Mouse (Mus musculus) hindbrain, embryonic 12.5 days (tissue): ENCODE data around the gene Gm26566. TPM values are rescaled to one million over a fixed set of nuclear protein-coding genes. Genes with fewer than 3 reads are reported as not detected.
A peak's percentile ranks its signal among the peaks of the same experiment; 100 is the strongest.
"Not testable (repeated sequence)": the region's sequence is repeated elsewhere in the genome, so short reads cannot be mapped to it uniquely, and the experiment has no call there.

Experiments used
- ATAC-seq: fragments of 200-750 bp; cut with Nextera tagmentation; 2 replicates; pipeline ENCODE4 v1.8.0; 2017; ENCODE audit warnings: moderate TSS enrichment; ENCODE audit not compliant: low FRiP score
- H3K27ac ChIP-seq: fragments of 300-500 bp; sonication (generic); 2 replicates; pipeline ENCODE4 v1.5.1; 2016; ENCODE audit warnings: mild to moderate bottlenecking
- H3K27me3 ChIP-seq: fragments of 300-500 bp; sonication (generic); 2 replicates; pipeline ENCODE4 v1.6.1; 2016; ENCODE audit warnings: mild to moderate bottlenecking
- H3K36me3 ChIP-seq: fragments of 300-500 bp; sonication (generic); 2 replicates; pipeline ENCODE4 v1.6.1; 2016; ENCODE audit warnings: mild to moderate bottlenecking
- H3K4me1 ChIP-seq: fragments of 300-500 bp; sonication (generic); 2 replicates; pipeline ENCODE4 v1.6.1; 2016
- H3K4me2 ChIP-seq: fragments of 300-500 bp; sonication (generic); replicated peaks from 2 replicates; pipeline ENCODE4 v1.6.1; 2016; ENCODE audit warnings: mild to moderate bottlenecking
- H3K4me3 ChIP-seq: fragments of 300-500 bp; sonication (generic); 2 replicates; pipeline ENCODE4 v1.5.1; 2016; ENCODE audit warnings: mild to moderate bottlenecking
- H3K9ac ChIP-seq: fragments of 300-500 bp; sonication (generic); 2 replicates; pipeline ENCODE4 v1.6.1; 2016; ENCODE audit warnings: mild to moderate bottlenecking, moderate library complexity
- H3K9me3 ChIP-seq: fragments of 300-500 bp; sonication (generic); replicated peaks from 2 replicates; pipeline ENCODE4 v1.6.1; 2016; ENCODE audit warnings: mild to moderate bottlenecking
- WGBS: fragments of 180-500 bp; shearing (Covaris S2); methylation state at CpG from one replicate; pipeline ENCODE4 v1.1.7; 2016; 5-methylcytosine and 5-hydroxymethylcytosine counted together
- polyA plus RNA-seq: library from polyadenylated mRNA; unstranded; fragments of >200 nt; fragmentation: Nextera tagmentation; extraction: Ambion mirVana; gene quantifications from 2 replicates; pipeline ENCODE4 v1.2.1, GENCODE M21; 2016

The Gm26566 gene
- polyA plus RNA-seq, 1 experiment from 2014 or later: 1.9 TPM

- Histone ChIP-seq H3K4me3 (no peak overlapping the region), H3K4me2 (no peak overlapping the region), H3K4me1 (0 out of 2 replicates have a peak, but pooled peaks cover 3% of the 10 kb centered on the region), H3K9me3 (no peaks in the 10 kb centered on the region), H3K27ac (no peak overlapping the region), H3K27me3 (no peaks in the 10 kb centered on the region), H3K9ac (no peak overlapping the region), H3K36me3 (no peaks in the 10 kb centered on the region)
- 87% methylated on average over 7 of the region's 7 CpGs for WGBS
- ATAC-seq: no peak
Observed at GRCm38 (mm10) chr4:88742771-88743371, 21.3 kb downstream of the Gm26566 start.

- no peak for ATAC-seq
- WGBS: 77% methylated on average over 3 of the region's 3 CpGs
- no peaks in the 10 kb centered on the region for H3K9me3 ChIP-seq
Observed at GRCm38 (mm10) chr4:88744207-88744606, 22.6 kb downstream of the Gm26566 start.

GRCm38 (mm10) chr4:88749926-88750325 is 28.3 kb downstream of the Gm26566 start:
- Histone ChIP-seq H3K27ac (no peak overlapping the region), H3K36me3 (no peaks in the 10 kb centered on the region), H3K4me2 (no peak overlapping the region), H3K27me3 (no peaks in the 10 kb centered on the region), H3K4me3 (no peak overlapping the region), H3K4me1 (0 out of 2 replicates have a peak, but pooled peaks cover 3% of the 10 kb centered on the region), H3K9me3 (no peaks in the 10 kb centered on the region), H3K9ac (no peak overlapping the region)
- ATAC-seq: no peak
- WGBS: 63% methylated on average over 6 of the region's 6 CpGs

More at GRCm38 (mm10) chr4:88744207-88744606, 22.6 kb downstream of the Gm26566 start:
- H3K36me3 ChIP-seq: no peaks in the 10 kb centered on the region
- H3K4me2 ChIP-seq: no peak overlapping the region
- no peak overlapping the region for H3K4me3 ChIP-seq
- 0 out of 2 replicates have a peak, but pooled peaks cover 3% of the 10 kb centered on the region for H3K4me1 ChIP-seq
- no peak overlapping the region for H3K27ac ChIP-seq
- H3K27me3 ChIP-seq: no peaks in the 10 kb centered on the region
- no peak overlapping the region for H3K9ac ChIP-seq

GRCm38 (mm10) chr4:88754818-88755340 is 33.3 kb downstream of the Gm26566 start, which contains the start of gene Gm13271:
TSS of gene Gm13271 (plus strand) at chr4:88754868.
- ATAC-seq, H3K4me3 ChIP-seq, H3K9ac ChIP-seq, H3K4me1 ChIP-seq, H3K36me3 ChIP-seq, H3K9me3 ChIP-seq, H3K4me2 ChIP-seq, H3K27ac ChIP-seq, H3K27me3 ChIP-seq: not testable (repeated sequence)
- WGBS: 77% methylated on average over 15 of the region's 15 CpGs

DNA sequence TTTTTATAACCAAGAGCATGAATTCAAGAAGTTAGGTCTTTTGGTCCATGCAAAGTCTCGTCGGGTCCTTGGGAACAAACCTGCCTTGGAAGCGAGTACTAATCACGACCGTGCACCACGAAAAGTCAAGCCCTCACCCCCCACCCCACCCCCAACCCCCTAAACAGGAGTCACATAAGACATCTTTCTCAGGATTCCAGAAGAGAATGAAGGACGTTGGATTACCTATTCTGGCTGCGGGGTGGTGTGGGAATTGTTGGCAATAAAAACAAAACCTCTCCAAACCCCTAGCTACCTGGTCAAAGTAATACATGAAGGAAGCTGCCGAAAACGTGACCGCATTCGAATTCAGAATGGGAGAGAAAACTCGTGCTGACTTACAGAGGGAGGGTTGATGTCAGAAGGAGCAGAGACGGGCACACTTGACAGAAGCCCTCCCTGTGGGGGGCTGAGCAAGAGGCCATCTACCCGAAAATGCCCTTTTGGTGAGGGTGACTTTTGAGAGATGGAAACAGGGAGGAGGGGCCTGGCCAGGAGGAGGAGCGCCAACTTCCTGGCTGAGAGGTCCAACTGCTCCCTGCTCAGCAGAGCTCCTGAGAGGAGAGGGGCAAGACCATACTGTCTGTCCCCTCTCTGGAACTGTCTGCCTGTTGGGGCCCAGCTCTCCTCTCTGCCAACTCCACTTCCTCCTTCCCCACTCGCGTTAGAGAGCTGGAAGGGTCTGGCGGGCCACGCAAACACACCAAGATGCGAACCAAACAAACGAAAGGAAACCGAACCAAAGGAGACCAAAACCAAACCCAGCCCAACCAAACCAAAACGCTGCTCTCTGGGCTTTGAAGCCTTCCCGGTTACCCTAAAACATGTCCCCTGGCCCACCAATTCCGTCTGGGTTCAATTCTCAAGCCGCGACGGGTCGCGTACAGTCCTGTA is 35.2 kb downstream of the Gm26566 start:
- WGBS: 12% methylated on average over 29 of the region's 31 CpGs

GRCm38 (mm10) chr4:88757628-88758031 is 36.0 kb downstream of the Gm26566 start:
- ATAC-seq: peak; percentile 100
- 0% methylated on average over 21 of the region's 21 CpGs for WGBS
- H3K4me1 ChIP-seq, H3K9me3 ChIP-seq, H3K27me3 ChIP-seq, H3K36me3 ChIP-seq: not testable (repeated sequence)
- Histone ChIP-seq H3K27ac (peak overlapping the region; percentile 80), H3K4me3 (peak overlapping the region; percentile 42), H3K4me2 (peak overlapping the region; percentile 83), H3K9ac (peak overlapping the region; percentile 63; the same call in 1 of the 2 replicates)

More for the DNA sequence above, 35.2 kb downstream of the Gm26566 start:
- not testable (repeated sequence) for H3K27me3 ChIP-seq, ATAC-seq, H3K4me1 ChIP-seq, H3K9me3 ChIP-seq, H3K36me3 ChIP-seq
- H3K4me3 ChIP-seq: peak overlapping the region; percentile 42
- peak overlapping the region; percentile 83 for H3K4me2 ChIP-seq
- peak overlapping the region; percentile 63 for H3K9ac ChIP-seq
- peak overlapping the region; percentile 80 for H3K27ac ChIP-seq

DNA sequence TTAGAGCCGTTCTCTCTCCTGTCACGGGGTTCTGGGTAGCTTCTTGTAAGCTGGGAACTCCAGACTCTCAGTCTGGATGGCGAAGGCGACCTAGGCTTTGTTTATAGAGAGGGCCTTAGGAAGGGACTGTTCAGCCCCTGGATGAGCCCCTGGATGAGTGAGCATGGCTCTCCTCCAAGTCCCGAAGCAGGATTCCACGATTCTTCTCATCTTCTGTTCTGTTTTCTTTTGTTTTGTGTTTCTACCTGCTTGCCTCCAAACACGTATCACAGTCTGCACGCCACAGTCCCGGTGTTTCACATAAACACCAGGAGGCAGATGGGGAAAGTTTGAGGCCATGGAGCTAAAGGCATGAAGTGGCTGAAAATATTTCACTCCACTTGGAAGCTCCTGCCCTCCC is 37.1 kb downstream of the Gm26566 start:
- H3K4me1 ChIP-seq, H3K27ac ChIP-seq, ATAC-seq, H3K27me3 ChIP-seq, H3K9me3 ChIP-seq, H3K4me2 ChIP-seq, H3K9ac ChIP-seq, H3K4me3 ChIP-seq, H3K36me3 ChIP-seq: not testable (repeated sequence)
- 89% methylated on average over 9 of the region's 9 CpGs for WGBS

GRCm38 (mm10) chr4:88759610-88760268 is 38.1 kb downstream of the Gm26566 start, which contains the start of gene Gm13283:
TSS of gene Gm13283 (plus strand) at chr4:88760119.
- Histone ChIP-seq H3K4me2 (peak within 1 kb of the TSS; percentile 52), H3K4me3 (peak within 1 kb of the TSS; percentile 32)
- 22% methylated on average over 11 of the region's 14 CpGs for WGBS

DNA sequence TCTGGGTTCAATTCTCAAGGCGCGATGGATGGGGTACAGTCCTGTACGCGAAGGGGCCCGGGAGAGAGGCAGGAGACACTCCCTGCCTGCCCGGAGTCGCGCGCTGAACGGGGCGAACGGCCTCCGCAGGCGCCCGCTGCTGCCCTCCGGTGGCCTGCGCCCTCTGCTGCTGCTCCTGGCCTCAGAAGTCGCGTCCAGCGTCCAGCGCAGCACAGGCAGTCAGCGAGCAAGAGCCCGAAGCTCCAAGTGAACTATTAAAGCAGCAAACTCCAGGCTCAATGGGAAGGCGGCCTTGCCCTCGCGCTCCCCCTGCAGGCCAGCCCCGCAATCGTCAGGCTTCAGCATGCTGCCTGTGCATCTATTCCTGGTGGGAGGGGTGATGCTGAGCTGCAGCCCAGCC is 38.8 kb downstream of the Gm26566 start:
- H3K27ac ChIP-seq, H3K4me1 ChIP-seq, H3K36me3 ChIP-seq, H3K9me3 ChIP-seq, ATAC-seq, H3K27me3 ChIP-seq, H3K9ac ChIP-seq: not testable (repeated sequence)
- peak overlapping the region; percentile 32 for H3K4me3 ChIP-seq
- WGBS: under 1% methylated on average over 23 of the region's 28 CpGs
- peak overlapping the region; percentile 52 for H3K4me2 ChIP-seq

More at GRCm38 (mm10) chr4:88759610-88760268, 38.1 kb downstream of the Gm26566 start, which contains the start of gene Gm13283:
- H3K9ac ChIP-seq, H3K27ac ChIP-seq, H3K9me3 ChIP-seq, H3K36me3 ChIP-seq, H3K27me3 ChIP-seq, ATAC-seq, H3K4me1 ChIP-seq: not testable (repeated sequence)

- not testable (repeated sequence) for H3K27me3 ChIP-seq, H3K27ac ChIP-seq, H3K4me1 ChIP-seq, H3K9me3 ChIP-seq, H3K36me3 ChIP-seq, H3K4me2 ChIP-seq, ATAC-seq, H3K4me3 ChIP-seq, H3K9ac ChIP-seq
- WGBS: 63% methylated on average over 6 of the region's 8 CpGs
Observed at GRCm38 (mm10) chr4:88761776-88762175, 40.2 kb downstream of the Gm26566 start.

DNA sequence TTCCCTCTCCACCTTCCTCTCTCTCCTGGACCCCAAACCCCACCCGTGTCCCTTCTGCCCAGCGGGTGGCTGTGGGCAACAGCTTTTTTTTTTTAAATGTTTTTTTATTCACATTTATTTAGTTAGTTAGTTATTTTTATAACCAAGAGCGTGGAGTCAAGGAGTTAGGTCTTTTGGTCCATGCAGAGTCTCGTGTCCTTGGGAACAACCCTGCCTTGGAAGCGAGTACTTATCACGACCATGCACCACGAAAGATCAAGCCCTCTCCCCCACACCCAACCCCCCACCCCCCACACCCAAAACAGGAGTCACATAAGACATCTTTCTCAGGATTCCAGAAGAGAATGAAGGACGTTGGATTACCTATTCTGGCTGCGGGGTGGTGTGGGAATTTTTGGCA is 40.7 kb downstream of the Gm26566 start:
- H3K9ac ChIP-seq, H3K36me3 ChIP-seq, H3K4me2 ChIP-seq, H3K4me3 ChIP-seq, H3K9me3 ChIP-seq, H3K4me1 ChIP-seq, H3K27me3 ChIP-seq, H3K27ac ChIP-seq, ATAC-seq: not testable (repeated sequence)
- WGBS: 54% methylated on average over 9 of the region's 9 CpGs
